Mouse (Mus musculus): ENCODE data around the gene Mllt11. TPM values are rescaled to one million over a fixed set of nuclear protein-coding genes. Genes with fewer than 3 reads are reported as not detected.

The Mllt11 gene
- polyA plus RNA-seq (2015; fragmentation: Nextera tagmentation; extraction: Ambion mirVana), result 9.8 and 11.5 TPM in 2 replicates

DNA sequence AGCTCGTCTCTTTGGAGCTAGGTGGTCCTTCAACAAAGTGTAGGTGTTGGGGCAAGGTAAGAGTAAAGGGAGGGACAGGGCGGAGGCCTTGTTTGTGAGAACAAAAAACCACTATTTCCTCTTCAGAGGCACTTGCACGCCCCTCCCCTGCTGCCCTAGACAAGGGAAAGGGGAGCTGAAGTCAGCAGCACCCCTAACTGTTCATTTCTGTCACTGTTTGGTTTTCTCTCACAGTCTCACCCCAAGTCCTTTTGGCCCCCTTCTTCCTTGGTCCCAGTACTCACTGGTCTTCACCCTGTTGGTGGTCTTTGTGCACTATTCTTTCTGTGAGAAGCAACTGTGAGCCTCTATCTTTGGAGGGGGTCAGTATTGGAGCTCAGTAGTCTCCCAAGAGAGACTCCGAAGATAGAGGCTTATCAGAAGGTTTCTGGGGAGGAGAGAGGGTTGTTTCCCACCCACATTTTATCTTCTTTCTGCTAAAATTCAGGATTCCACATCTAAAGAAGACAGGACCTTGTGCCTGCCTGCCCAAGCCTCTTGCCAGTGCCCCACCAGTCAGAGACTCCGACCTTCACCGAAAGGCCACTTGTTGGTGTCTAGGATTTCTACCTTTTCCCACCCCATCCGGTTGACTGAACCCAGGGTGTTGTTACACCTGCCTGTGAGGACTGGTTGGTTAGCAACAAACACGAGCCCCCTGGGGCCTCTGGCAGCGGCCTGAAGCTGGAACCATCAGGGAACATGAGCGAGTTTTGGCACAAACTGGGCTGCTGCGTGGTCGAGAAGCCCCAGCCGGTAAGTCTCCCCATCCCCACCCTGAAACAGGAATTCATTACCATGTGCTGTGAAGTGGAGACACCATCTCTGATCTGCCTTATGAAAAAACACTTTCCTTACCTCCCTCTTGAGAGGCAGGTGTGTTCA lies at the start of gene Mllt11:
Mllt11 (minus strand) TSS at position 874 of the 924 bp plus-strand sequence.
- no peaks in the 10 kb centered on the region for H3K27me3 ChIP-seq (ENCODE audit: control insufficient read depth, insufficient read depth, low read length)
- peak within 1 kb of the TSS; percentile 88 for H3K4me2 ChIP-seq (ENCODE audit: low read depth, low read length)
- peak within 1 kb of the TSS; percentile 95 for H3K9ac ChIP-seq (ENCODE audit: low read length)
- peaks cover 19% of the 10 kb centered on the region for H3K4me1 ChIP-seq (ENCODE audit: control insufficient read depth, insufficient read depth, low read length)
- H3K9me3 ChIP-seq (replicated peaks; ENCODE audit: control insufficient read depth, low read length), result no peaks in the 10 kb centered on the region
- peaks cover 38% of the 10 kb centered on the region for H3K36me3 ChIP-seq (ENCODE audit: control insufficient read depth, insufficient read depth)
- H3K4me3 ChIP-seq (ENCODE audit: low read length), result peak within 1 kb of the TSS; percentile 86
- H3K27ac ChIP-seq (ENCODE audit: low read length), result peak within 1 kb of the TSS; percentile 97
- no peak for ATAC-seq (replicated peaks; ENCODE audit: extremely low read depth, insufficient read depth, low FRiP score)
- 67% methylated on average over 13 of the region's 13 CpGs for WGBS

DNA sequence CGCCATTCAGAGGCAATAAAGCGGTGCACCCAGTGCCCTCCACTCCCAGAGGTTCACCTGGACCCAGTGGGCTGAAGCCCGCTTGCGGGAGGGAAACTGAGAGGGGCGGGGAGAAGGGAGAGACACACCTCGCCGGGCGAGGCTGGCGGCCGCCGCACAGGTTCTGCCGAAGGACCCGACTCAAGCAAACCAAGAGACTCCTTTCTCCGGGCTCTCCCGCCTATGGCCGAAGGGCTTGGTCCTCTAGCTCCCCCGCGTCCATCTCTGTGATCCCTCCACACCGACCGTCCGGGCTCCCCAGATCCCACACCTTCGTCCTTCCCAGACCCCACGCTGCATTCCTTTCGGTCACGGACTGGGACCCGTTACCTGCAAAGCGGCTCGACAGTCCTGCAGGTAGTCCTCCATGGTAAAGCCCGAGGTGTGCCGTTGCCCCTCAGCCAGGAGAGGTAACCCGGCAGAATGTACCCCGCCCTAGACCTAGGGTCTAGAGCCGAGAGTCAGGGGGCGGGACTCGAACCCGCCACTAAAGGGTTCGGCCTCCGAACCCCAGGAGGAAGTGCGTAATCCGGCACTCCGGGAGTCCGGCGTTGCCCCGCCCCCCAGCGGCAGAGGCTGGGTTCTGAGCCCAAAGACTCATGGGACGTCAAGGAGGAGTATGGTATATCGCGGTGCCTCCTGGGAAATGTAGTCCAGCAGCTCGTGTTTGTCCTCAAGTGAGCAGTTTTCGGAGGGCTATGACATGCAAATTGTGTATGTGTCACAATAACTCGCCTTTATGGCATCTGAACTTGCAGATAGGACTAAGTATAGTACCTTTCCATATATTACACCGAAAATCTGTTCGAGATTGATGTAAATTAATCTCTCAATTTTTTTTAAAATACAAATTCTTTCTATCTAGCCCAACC lies 49.5 kb upstream of the Mllt11 start, which contains the start of the genes Mindy1 and Prune1:
Mindy1 (plus strand) TSS at position 130 of the 911 bp plus-strand sequence.
Prune1 (minus strand) TSS at position 861 of the 911 bp plus-strand sequence.
- Histone ChIP-seq H3K27me3 (ENCODE audit: control insufficient read depth, insufficient read depth, low read length) (no peaks in the 10 kb centered on the region), H3K9ac (ENCODE audit: low read length) (peak within 1 kb of the TSS; percentile 95), H3K27ac (ENCODE audit: low read length) (peak within 1 kb of the TSS; percentile 92), H3K36me3 (ENCODE audit: control insufficient read depth, insufficient read depth) (no peaks in the 10 kb centered on the region), H3K4me1 (ENCODE audit: control insufficient read depth, insufficient read depth, low read length) (peaks cover 28% of the 10 kb centered on the region), H3K4me2 (ENCODE audit: low read depth, low read length) (peak within 1 kb of the TSS; percentile 96), H3K9me3 (replicated peaks; ENCODE audit: control insufficient read depth, low read length) (no peaks in the 10 kb centered on the region), H3K4me3 (ENCODE audit: low read length) (peak within 1 kb of the TSS; percentile 84)
- 0% methylated on average over 53 of the region's 53 CpGs for WGBS
- ATAC-seq (replicated peaks; ENCODE audit: extremely low read depth, insufficient read depth, low FRiP score), result peak; percentile 86

DNA sequence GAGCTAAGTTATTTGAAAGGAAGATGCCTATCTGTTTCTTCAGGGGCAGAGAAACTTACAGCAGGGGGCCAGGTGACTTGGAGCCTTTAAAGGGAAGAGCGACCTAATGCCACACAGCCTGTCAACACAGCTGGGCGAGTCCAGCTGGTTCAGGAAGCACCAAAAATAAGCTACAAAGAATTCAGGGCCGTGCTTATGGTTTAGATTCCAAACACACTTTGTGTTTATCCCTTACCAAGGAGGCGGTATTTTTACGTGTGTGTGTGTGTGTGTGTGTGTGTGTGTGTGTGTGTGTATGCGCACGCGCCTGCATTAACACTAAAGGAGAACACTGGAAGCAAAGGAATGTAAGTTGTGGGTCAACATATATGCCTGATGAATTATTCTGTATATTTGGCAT lies 48.8 kb upstream of the Mllt11 start:
- Histone ChIP-seq H3K27ac (ENCODE audit: low read length) (peak overlapping the region; percentile 92), H3K27me3 (ENCODE audit: control insufficient read depth, insufficient read depth, low read length) (no peaks in the 10 kb centered on the region), H3K9me3 (replicated peaks; ENCODE audit: control insufficient read depth, low read length) (no peaks in the 10 kb centered on the region), H3K4me3 (ENCODE audit: low read length) (peak overlapping the region; percentile 84), H3K9ac (ENCODE audit: low read length) (peak overlapping the region; percentile 95), H3K4me1 (ENCODE audit: control insufficient read depth, insufficient read depth, low read length) (peaks cover 28% of the 10 kb centered on the region), H3K36me3 (ENCODE audit: control insufficient read depth, insufficient read depth) (no peaks in the 10 kb centered on the region), H3K4me2 (ENCODE audit: low read depth, low read length) (peak overlapping the region; percentile 80)
- WGBS, result 12% methylated on average over 8 of the region's 8 CpGs
- ATAC-seq (replicated peaks; ENCODE audit: extremely low read depth, insufficient read depth, low FRiP score), result no peak

DNA sequence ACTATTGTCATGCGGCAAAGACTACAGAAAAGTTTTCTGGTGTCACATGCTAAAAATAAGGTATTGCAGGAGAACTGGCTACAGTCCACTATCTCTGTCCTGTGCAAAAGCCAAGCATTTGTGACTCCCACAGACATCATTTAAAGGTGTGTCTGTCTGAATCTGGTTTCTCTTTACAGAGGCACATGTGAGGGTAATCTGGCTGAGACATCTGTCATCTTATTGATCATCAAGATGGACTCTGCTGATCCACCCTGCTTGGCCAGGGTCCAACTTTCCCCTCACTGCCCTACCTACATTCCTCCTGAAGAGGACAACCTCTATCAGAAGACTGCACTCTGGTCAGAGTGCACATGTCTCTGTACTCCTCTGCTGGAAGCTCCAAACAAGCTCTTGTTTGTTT lies 45.2 kb upstream of the Mllt11 start:
- no peak for ATAC-seq (replicated peaks; ENCODE audit: extremely low read depth, insufficient read depth, low FRiP score)
- Histone ChIP-seq H3K36me3 (ENCODE audit: control insufficient read depth, insufficient read depth) (no peaks in the 10 kb centered on the region), H3K27ac (ENCODE audit: low read length) (peak overlapping the region; percentile 77), H3K4me3 (ENCODE audit: low read length) (no peak overlapping the region), H3K9ac (ENCODE audit: low read length) (no peak overlapping the region; the same call in 1 of the 2 replicates), H3K9me3 (replicated peaks; ENCODE audit: control insufficient read depth, low read length) (no peaks in the 10 kb centered on the region), H3K27me3 (ENCODE audit: control insufficient read depth, insufficient read depth, low read length) (no peaks in the 10 kb centered on the region), H3K4me2 (ENCODE audit: low read depth, low read length) (peak overlapping the region; percentile 26; the same call in 1 of the 2 replicates), H3K4me1 (ENCODE audit: control insufficient read depth, insufficient read depth, low read length) (peaks cover 29% of the 10 kb centered on the region)
- WGBS, result 51% methylated on average over 1 of the region's 1 CpGs

DNA sequence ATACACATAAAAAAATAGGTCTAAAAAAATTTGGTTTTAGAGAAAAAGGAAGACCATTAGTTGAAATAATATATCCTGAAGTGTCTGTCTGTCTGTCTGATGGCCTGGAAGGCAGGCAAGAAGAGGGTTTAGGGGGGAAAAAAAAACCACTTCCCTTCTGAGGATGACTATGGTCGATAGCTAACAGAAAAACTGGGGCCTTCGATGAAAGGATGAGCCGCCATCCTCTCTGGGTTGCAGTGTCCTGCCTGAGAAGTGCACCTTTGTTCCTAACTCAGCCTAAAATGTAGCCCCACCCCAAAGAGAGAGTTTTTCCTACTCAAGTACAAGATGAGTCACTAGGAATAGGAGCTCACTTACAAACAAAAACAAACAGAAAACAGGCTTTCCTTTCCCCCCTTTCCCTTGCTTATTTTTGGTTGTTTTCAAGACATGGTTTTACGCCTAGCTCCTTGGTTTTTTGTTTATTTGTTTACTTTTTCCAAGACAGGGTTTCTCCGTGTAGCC lies 44.5 kb upstream of the Mllt11 start:
- no peak for ATAC-seq (replicated peaks; ENCODE audit: extremely low read depth, insufficient read depth, low FRiP score)
- 68% methylated on average over 5 of the region's 5 CpGs for WGBS
- Histone ChIP-seq H3K36me3 (ENCODE audit: control insufficient read depth, insufficient read depth) (no peaks in the 10 kb centered on the region), H3K27me3 (ENCODE audit: control insufficient read depth, insufficient read depth, low read length) (no peaks in the 10 kb centered on the region), H3K4me3 (ENCODE audit: low read length) (no peak overlapping the region), H3K27ac (ENCODE audit: low read length) (peak overlapping the region; percentile 77), H3K9me3 (replicated peaks; ENCODE audit: control insufficient read depth, low read length) (no peaks in the 10 kb centered on the region), H3K9ac (ENCODE audit: low read length) (no peak overlapping the region), H3K4me1 (ENCODE audit: control insufficient read depth, insufficient read depth, low read length) (peaks cover 29% of the 10 kb centered on the region), H3K4me2 (ENCODE audit: low read depth, low read length) (no peak overlapping the region)

DNA sequence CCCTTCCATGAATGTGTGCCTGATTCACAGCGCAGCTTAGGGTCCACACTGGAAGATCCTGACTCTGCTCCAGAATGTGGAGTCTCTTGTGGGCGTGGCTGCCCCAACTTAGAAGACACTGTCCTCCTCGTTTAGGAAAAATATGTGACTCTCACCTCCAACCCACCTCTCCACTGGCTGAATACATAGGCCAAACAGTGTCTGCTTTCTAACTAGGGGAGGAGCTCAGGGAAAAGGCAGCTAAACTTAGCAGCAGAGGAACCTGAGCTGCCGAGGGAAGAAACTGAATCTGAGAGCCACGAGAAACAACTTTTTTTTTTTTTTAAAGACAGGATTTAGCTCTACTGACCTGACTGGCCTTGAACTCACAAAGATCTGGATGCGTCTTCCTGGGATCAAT lies 43.2 kb upstream of the Mllt11 start:
- 59% methylated on average over 6 of the region's 6 CpGs for WGBS
- Histone ChIP-seq H3K27ac (ENCODE audit: low read length) (peak overlapping the region; percentile 41), H3K4me1 (ENCODE audit: control insufficient read depth, insufficient read depth, low read length) (peaks cover 25% of the 10 kb centered on the region), H3K27me3 (ENCODE audit: control insufficient read depth, insufficient read depth, low read length) (no peaks in the 10 kb centered on the region), H3K4me3 (ENCODE audit: low read length) (no peak overlapping the region), H3K4me2 (ENCODE audit: low read depth, low read length) (no peak overlapping the region), H3K36me3 (ENCODE audit: control insufficient read depth, insufficient read depth) (no peaks in the 10 kb centered on the region), H3K9ac (ENCODE audit: low read length) (no peak overlapping the region), H3K9me3 (replicated peaks; ENCODE audit: control insufficient read depth, low read length) (no peaks in the 10 kb centered on the region)
- ATAC-seq (replicated peaks; ENCODE audit: extremely low read depth, insufficient read depth, low FRiP score), result no peak

DNA sequence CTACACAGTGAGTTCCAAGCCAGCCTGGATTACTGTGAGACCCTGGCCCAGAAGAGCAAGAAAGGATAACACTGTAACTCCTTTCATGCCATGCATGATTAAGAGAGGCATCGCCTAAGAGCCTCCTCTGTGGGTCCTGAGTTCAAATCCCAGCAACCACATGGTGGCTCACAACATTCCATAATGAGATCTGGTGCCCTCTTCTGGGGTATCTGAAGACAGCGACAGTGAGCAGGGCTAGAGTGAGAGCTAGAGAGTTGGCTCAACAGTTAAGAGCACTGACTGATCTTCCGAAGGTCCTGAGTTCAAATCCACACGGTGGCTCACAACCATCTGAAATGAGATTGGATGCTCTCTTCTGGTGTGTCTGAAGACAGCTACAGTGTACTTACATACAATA lies 42.5 kb upstream of the Mllt11 start:
- Histone ChIP-seq H3K9me3 (replicated peaks; ENCODE audit: control insufficient read depth, low read length) (no peaks in the 10 kb centered on the region), H3K4me1 (ENCODE audit: control insufficient read depth, insufficient read depth, low read length) (peaks cover 25% of the 10 kb centered on the region), H3K4me2 (ENCODE audit: low read depth, low read length) (no peak overlapping the region), H3K27ac (ENCODE audit: low read length) (no peak overlapping the region), H3K36me3 (ENCODE audit: control insufficient read depth, insufficient read depth) (no peaks in the 10 kb centered on the region), H3K9ac (ENCODE audit: low read length) (no peak overlapping the region), H3K27me3 (ENCODE audit: control insufficient read depth, insufficient read depth, low read length) (no peaks in the 10 kb centered on the region), H3K4me3 (ENCODE audit: low read length) (no peak overlapping the region)
- whole genome bisulfite sequencing, result 90% methylated on average over 4 of the region's 4 CpGs
- ATAC-seq (replicated peaks; ENCODE audit: extremely low read depth, insufficient read depth, low FRiP score), result no peak

DNA sequence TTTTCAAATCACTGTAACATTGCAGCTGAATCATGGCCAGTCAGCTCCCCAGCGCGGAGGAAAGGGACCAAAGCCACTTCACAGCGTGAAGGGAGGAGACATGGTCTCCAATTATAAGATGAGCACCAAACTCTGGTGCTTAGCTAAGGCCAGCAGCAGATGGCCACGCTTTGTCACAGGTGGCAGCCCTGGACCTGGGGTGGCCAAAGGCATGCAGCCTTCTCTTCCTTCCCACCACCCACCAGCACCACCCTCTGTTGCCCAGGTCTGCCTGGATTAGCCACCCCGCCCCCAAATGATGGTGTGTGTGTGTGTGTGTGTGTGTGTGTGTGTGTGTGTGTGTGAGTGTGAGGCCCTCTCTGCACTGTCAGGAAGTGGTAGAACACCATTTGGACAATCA lies 41.5 kb upstream of the Mllt11 start:
- H3K36me3 ChIP-seq (ENCODE audit: control insufficient read depth, insufficient read depth), result no peaks in the 10 kb centered on the region
- H3K27me3 ChIP-seq (ENCODE audit: control insufficient read depth, insufficient read depth, low read length), result no peaks in the 10 kb centered on the region
- H3K9ac ChIP-seq (ENCODE audit: low read length), result no peak overlapping the region
- 87% methylated on average over 5 of the region's 5 CpGs for WGBS
- no peak overlapping the region for H3K4me2 ChIP-seq (ENCODE audit: low read depth, low read length)
- H3K27ac ChIP-seq (ENCODE audit: low read length), result no peak overlapping the region; the same call in 1 of the 2 replicates
- H3K4me3 ChIP-seq (ENCODE audit: low read length), result no peak overlapping the region
- peaks cover 25% of the 10 kb centered on the region for H3K4me1 ChIP-seq (ENCODE audit: control insufficient read depth, insufficient read depth, low read length)
- 0 out of 2 replicates have a peak, but pooled peaks have one; percentile 20 for ATAC-seq (replicated peaks; ENCODE audit: extremely low read depth, insufficient read depth, low FRiP score)
- H3K9me3 ChIP-seq (replicated peaks; ENCODE audit: control insufficient read depth, low read length), result no peaks in the 10 kb centered on the region

All from heart, embryonic 16.5 days (tissue).